Mouse (Mus musculus): Measurements from ENCODE around the gene Cpxm1.

The Cpxm1 gene

GRCm38 (mm10) chr2:130397186-130397985 lies at the start of gene Cpxm1:
Cpxm1 (minus strand) TSS chr2:130397574.
- DNase-seq = peak; percentile 22 to 39

GRCm38 (mm10) chr2:130442162-130442561 lies 44.8 kb upstream of the Cpxm1 start:
- no peak for DNase-seq

- peak; percentile 62 to 78 for DNase-seq
Measured at GRCm38 (mm10) chr2:130439840-130440480, 42.6 kb upstream of the Cpxm1 start.

GRCm38 (mm10) chr2:130438861-130439260 lies 41.5 kb upstream of the Cpxm1 start:
- DNase-seq = peak; percentile 28 to 59

- no peak for DNase-seq
Measured at GRCm38 (mm10) chr2:130436769-130437168, 39.4 kb upstream of the Cpxm1 start.

- DNase-seq = peak; percentile 75 to 84
Measured at GRCm38 (mm10) chr2:130433152-130433551, 35.8 kb upstream of the Cpxm1 start.

GRCm38 (mm10) chr2:130432157-130432556 lies 34.8 kb upstream of the Cpxm1 start:
- DNase-seq = no peak

- DNase-seq = no peak
Measured at GRCm38 (mm10) chr2:130430484-130430883, 33.1 kb upstream of the Cpxm1 start.

- DNase-seq = no peak
Measured at GRCm38 (mm10) chr2:130429851-130430250, 32.5 kb upstream of the Cpxm1 start.

- DNase-seq = peak; percentile 40 to 46
Measured at GRCm38 (mm10) chr2:130425112-130425511, 27.7 kb upstream of the Cpxm1 start.

GRCm38 (mm10) chr2:130424126-130424853 lies 26.9 kb upstream of the Cpxm1 start, which contains the start of the genes Vps16 and Pced1a:
Vps16 (plus strand) TSS chr2:130424339.
Pced1a (minus strand) TSS chr2:130424701.
- peak; percentile 96 to 97 for DNase-seq

GRCm38 (mm10) chr2:130423397-130424125 lies 26.2 kb upstream of the Cpxm1 start:
- peak; percentile 94 for DNase-seq

- DNase-seq = no peak
Measured at GRCm38 (mm10) chr2:130421781-130422620, 24.6 kb upstream of the Cpxm1 start.

- no peak for DNase-seq
Measured at GRCm38 (mm10) chr2:130414094-130414856, 16.9 kb upstream of the Cpxm1 start.

GRCm38 (mm10) chr2:130412775-130413174 lies 15.4 kb upstream of the Cpxm1 start:
- DNase-seq = no peak

- peak; percentile 94 to 96 for DNase-seq
Measured at GRCm38 (mm10) chr2:130411558-130412495, 14.5 kb upstream of the Cpxm1 start.

- peak; percentile 50 to 66 for DNase-seq
Measured at GRCm38 (mm10) chr2:130408194-130408593, 10.8 kb upstream of the Cpxm1 start.

- DNase-seq = no peak
Measured at GRCm38 (mm10) chr2:130406178-130406577, 8.8 kb upstream of the Cpxm1 start, which contains the start of gene Tmem239. Tmem239 (plus strand) TSS chr2:130406478.

- no peak for DNase-seq
Measured at GRCm38 (mm10) chr2:130404939-130405338, 7.6 kb upstream of the Cpxm1 start, which contains the start of the genes Gm28372 and 1700020A23Rik. Gm28372 (plus strand) TSS chr2:130405239. 1700020A23Rik (plus strand) TSS chr2:130405259.

Measured in cerebellum, postnatal 10 days (tissue).